Mouse (Mus musculus) embryo, embryonic 9.5 days (tissue): ENCODE results near the gene Rpl23.

Experiments
- DNase-seq: peaks from one replicate; pipeline ENCODE4 v3.0.0-alpha.2; 2017; ENCODE audit errors: extremely low spot score

The Rpl23 gene

DNA sequence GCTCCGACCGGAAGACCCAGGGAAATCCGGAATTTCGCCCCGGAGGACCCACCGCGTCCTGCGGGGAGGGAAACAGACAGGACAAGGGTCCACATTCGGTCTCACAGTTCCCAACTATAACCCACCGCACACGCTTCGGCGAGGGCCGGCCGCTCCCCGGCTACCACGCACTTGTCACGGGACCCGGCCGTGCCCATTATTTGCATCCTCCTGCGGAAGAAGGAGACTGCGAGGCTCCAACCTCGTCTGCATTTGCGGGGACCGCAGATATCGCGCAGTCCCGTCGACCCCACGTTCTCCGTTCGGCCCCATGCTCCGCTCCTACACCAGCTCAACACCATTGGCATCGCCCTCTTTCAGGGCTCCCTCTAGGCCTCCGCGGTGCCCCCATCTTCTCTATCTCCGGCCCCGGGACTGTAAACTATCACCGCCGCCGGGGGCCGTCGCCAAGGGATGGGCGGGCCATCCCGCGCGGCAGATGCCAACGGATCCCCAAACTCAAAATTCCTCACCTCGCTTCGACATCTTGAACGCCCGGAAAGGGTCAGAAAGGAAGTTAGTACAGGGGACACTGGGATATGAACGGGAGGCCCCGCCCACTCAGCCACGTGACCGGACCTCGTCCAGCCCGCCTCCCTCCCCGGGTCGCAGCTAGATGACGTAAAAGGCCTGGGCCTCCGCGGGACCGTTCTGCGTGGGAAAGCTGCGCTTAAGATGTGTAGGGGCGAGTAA lies at the start of gene Rpl23:
Gene Rpl23 (minus strand): TSS at position 606 of the 732 bp plus-strand sequence.
- DNase-seq: peak; percentile 99

DNA sequence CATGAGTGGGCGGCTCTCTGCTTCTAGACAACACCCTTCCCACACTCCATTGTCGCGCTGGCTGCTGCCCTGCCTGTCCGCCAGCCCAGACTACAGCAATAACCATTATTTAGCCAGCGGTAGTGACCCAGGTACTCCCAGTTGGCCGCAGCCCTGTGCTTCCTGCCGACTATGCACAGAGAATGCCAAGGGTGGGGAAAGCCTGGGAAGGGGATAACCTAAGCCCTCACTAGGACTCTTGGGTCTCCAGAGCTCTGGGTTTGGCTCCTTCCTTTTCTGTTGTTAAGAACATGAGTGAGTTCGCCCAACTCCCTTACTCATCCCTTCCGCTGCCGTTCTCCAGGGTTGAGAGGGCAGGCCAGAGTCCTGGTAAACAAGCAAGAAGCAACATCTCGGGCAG lies 49.8 kb upstream of the Rpl23 start:
- no peak for DNase-seq

DNA sequence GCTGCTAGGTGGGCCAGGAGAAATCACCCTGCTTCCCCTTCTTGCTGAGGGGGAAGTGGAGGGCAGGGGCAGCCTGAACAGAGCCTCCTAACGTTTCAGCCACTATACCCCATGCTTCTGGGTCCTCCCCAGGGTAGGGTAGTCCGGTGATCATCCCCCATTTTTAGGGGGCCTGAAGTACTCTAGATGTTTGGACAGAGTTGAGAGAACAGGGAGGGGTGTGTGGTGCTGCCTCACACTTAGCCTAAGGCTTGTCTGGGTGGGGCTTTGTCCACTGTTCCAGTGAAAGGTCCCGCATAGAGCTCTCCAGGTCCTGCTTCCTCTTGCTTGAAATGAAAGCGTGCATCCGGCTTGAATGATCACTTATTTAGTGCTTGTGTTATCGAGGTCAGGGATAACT lies 48.3 kb upstream of the Rpl23 start:
- DNase-seq: no peak

DNA sequence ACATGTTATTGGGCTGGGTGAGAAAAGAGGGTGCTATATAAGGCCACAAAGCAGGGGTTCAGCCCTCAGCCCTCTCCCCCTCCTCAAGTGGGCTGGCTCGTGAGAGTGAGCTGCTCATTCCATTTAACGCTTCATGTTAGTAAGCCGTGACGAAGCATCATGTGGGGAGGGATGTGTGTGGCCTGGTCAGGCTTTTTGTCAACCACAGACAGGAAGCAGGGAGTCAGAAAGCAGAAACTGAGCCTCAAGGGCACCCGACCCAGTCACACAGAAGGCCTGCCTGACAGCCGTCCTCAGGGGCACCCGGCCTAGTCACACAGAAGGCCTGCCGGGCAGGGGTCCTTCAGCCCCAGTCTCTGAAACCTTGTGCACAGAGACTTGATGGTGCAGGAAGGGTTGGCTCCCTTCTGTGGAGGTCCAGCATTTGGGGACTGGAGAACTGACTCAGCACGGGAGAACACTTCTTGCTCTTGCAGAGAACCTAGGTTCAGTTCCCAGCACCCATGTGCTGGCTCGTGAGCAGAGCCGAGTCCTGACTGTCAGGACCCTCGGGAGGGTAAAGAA lies 47.8 kb upstream of the Rpl23 start:
- DNase-seq: no peak

DNA sequence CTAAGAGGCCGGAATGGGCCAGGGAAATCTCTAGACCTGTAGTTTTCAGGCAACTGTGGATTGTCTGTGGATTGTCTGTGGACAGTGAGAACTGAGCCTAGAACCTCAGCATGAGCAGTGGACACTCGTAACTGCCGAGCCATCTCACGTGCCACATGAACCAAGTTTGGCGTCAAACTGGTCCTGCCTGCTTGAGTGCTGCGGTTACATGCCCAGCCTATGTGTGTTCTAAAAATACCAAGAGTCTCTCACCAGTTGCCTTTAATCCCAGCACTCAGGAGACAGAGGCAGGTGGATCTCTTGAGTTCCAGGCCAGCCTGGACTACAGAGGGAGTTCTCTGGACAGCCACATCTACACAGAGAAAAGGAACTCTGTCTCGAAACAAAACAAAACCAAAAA lies 47.1 kb upstream of the Rpl23 start:
- no peak for DNase-seq

DNA sequence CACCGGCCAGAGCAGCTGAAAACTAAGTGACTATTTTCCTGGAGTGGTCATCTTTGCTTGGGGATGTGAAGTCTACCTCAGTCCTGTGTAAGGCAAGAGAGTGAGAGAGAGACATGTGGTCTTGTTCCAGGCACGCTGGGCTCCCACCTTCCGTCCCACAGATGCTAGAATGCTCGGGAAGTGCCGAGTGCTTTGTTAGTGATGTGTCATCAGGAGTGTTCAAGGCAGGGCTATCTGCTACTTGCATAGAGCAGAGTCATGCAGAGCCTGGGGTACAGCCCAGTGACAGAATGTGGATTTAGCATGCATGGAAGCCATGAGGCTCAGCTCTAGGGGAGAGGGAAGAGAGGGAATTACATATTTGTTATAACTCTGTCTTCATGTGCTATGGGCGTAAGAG lies 45.4 kb upstream of the Rpl23 start:
- DNase-seq: no peak

DNA sequence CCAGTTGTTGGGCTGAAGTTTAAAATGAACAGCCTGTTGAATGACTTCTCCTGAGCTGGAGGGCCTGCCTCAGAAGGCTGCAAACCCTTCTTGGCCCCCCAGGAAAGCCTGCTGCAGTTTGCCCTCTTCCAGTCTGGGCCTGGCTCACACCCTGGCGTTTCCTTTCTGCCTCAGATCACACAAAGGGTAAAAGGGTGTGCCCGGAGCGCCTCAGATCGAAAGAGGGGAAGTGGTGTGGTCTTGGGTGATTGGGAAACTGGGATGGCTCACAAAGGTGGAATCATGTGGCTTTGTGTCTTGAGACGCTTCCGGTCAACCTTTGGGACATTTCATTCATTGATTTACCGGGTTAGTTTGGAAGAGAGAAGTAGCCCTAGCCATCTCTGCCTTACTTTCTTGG lies 44.2 kb upstream of the Rpl23 start:
- no peak for DNase-seq

DNA sequence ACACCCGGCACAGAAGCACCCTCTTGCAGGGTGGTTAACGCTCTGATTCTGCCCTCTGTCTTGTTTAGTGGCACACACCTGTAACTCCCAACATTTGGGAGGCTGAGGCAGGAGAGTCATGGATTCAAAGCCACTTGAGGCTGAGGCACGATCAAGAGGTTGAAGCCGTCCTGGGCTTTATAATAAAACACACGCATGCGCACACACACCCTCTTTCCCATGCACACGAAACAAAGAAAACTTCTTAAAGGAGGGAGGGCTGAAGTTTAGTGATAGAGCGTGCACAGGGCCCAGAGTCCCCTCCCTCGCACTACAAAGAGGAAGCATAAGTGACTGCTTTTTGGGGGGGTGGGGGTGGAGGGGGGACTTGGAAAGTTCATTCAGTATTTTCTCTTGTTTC lies 43.7 kb upstream of the Rpl23 start:
- no peak for DNase-seq

DNA sequence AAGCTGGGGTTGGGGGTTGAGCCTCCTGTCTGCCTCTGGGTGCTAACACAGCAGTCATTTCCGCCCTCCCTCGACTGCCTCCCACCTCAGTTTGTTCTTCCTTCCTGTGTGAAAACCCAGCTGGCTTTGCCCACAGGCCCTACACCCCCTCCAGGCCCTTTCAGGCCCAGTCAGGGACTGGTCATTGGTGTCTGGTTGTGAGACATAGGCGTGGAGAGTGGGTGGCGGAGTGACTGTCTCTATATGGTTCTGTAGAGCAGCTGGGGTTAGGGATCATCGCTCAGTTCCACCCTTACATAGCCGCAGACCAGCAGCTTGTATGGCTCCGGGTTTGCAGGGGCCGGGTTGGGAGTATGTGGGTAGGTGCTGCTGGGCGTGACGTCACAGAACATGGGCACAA lies 43.1 kb upstream of the Rpl23 start:
- no peak for DNase-seq

DNA sequence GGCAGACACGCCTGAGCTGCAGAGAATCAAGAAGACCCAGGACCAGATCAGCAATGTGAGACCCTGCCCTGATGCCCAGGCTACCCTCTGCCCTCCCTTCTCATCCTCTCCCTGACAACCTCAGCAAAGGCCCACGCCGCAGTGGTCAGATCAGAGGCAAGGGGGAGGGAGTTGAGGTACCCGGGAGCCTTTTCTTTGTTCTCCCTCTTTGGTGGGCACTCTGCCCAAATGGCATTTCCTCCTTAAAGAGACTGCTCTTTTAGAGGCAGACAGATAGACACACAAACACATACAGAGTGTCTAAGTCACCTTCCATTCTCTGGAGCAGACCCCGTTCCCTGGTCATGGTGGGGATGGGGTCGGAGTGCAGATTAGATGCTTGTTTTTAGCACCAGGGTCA lies 42.7 kb upstream of the Rpl23 start:
- no peak for DNase-seq

DNA sequence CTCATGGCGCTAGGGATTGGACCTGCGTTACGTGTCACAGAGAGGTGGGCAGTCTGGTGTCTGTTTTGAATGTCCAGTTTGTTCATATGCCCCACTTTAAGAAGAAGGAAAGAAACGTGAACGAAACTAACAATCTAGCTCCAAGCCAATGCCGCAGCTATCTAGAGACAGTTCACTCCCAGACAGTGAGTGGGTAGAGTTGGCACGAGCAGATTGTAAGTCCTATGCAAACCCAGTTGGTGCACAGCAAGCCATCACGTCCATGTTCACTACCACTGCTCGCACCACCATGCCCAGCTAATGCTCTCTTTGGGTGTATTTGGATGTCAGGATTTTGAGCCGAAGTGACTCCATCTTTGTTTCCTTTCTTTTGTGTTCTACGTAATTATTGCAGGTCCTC lies 41.9 kb upstream of the Rpl23 start:
- no peak for DNase-seq

DNA sequence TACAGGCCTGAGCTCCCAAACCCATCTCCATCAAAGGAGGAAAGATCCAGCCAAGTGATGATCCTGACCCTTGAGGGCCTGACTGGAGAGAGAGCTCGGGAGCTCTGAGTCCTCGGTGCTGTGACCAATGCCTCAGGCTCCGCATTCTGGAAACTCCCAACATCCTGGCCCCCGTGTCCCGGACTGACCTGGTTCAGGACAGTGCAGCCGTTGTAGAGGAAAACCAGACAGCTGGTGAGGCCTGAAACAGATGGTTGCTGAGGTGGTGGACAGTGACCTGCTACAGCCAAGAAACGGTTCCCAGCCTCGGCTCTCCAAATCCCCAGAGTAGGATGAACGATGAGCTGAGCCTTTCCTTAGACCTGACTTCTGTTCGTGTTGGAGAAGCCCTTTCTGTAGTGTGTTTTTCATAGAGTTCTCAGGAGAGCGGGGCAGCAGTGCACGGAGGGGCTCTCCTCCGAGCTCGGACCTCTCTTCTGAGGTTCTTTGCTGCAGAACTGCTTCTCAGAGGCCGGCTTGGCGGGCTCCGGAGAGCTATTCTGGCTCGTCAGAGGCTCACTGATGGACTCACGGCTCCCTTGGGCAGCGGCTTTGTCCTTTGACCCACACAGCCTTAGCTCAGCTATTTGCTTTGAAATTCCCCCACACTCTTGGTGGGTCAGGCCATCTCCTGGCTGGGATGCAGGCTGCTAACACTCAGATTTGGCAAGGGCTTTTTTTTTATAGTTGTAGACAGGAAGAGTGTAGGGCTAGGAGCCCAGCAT lies 40.8 kb upstream of the Rpl23 start:
- no peak for DNase-seq

DNA sequence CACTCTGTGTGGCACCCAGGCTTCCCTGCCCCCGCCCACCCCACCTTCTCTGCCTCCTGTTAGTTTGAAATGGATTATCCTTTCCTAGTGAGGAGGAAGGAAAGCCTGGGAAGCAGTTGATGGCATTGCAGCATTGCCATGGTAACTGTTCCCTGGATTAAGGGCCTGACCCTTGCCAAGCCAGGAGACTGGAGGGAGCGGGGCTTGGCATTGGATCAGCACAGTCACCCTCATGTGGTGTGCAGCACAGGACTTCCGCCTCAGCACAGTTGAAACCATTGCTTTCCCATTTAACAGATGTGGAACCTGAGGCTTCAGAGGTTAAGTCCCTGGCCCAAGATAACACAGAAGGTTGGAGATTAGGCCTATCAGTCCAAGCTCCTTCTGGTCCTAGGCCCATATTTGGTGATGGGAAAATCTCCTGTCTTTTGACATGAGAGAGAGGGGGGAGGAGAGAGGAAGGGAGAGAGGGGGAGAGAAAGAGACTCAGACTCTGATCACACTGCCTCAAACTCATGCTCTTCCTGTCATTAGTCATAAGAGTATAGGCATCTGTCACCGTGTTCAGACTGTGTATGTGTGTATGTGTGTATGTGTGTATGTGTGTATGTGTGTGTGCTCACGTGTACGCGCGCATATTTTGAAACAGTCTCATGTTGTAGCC lies 39.3 kb upstream of the Rpl23 start:
- no peak for DNase-seq

DNA sequence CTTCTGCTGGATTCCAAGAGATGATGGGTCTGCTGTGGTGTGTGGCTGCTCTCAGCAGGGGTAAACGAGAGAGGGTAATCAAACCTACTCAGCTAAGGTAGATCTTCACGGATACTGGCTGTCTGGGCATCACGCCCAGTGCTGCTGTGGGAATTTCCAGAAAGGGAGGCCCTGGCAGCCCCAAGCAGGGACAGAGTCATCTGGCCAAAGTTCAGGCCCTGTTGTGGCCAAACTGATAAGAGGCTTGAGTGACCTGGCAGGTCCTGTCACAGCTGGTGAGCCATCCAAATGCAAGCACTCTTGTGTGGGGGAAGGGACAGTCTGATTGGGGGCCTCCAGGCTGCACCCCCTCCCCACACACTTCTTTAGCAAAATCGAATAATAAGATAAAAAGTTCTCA lies 38.6 kb upstream of the Rpl23 start:
- no peak for DNase-seq

DNA sequence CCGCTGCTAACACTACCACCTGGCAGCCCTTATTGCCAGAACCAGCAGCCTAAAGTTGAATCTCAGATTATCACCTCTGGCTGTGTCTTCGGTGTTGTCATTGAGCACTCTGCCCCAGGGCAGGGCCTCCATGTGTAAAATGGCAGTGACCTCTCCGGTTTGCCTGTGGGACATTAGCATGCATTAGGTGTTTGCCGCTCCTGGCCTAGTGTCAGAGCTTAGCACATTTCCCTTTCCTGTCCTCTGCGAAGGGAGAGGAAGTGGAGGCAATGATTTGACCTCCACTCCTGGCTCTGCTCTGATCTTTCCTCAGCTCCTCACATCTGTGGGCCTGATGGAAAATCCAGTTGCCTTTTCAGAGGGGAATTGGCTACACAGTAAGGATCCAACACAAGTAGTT lies 37.7 kb upstream of the Rpl23 start:
- DNase-seq: no peak

DNA sequence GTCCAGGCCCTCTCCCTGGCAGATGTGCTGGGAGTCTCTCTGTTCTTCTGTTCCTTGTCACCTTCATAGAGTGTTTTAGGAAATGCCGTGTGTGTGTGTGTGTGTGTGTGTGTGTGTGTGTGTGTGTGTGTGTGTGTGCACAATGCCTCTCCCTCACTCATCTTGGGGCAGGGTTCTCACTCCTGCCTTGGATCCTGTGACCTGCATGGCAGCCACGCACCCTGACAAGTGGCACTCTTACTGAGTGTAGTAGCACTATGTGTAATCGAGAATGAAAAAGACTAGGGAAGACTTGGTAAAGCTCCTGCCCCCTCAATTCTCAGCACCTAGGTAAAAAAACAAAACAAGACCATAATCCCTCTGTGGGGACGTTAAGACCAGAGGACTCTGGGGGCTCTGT lies 36.9 kb upstream of the Rpl23 start:
- DNase-seq: no peak

DNA sequence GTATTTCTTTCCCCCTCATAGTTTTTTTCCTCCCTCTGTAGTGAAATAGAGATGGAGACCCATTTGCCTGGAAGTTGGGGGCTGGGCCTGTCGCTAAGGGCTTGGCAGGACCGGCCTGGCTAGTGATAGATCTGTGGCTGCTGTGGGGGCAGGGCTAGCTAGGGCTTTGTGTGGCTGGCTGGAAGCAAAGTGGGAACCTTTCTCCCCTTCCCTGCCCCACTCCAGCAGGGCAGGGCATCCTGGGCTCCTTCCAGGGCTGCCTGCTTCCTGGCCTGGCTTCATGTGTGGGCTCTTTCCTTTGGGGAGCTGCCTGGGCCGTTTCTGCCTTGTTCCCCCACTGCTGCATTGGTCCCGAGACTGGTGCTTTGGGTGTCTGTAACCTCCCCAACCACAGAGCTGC lies 36.3 kb upstream of the Rpl23 start:
- peak; percentile 80 for DNase-seq

DNA sequence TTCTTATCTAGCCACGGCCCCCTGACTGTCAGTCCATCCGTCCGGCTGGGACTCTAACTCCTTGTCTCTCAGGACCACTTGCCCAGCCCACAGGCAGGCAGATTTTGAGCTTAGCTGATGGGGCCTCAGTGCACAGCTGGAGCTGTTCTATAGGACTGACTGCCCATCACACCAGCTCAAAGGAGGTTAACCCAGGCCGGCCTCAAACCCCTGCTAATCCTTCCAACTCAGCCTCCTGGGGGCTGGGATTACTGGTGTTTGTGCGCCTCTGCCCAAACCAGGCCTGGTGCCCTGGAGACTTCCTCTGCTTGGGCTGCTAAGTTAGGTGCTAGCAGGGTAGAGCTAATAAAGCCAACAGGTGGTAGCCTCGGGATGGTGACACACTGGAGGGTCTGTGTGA lies 35.8 kb upstream of the Rpl23 start:
- DNase-seq: no peak

DNA sequence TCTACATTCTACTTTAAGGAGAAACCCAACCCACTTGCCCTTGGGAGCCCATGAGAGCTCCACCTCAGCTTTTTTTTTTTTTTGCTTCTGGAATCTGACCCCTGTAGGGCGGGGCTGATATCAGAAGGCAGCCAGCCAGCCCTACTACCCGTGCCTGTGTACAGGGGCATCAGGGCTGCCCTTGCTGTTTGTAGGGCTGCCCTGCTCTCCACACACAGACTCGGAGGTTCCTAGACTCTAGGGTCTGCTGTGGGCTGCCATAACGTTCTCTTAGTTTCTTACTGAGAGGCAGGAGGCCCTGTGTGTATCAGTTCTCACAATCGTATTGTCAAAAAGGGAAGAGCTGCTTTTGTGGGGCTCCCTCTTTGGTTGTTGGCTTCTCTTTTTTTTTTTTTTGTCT lies 35.1 kb upstream of the Rpl23 start:
- no peak for DNase-seq

DNA sequence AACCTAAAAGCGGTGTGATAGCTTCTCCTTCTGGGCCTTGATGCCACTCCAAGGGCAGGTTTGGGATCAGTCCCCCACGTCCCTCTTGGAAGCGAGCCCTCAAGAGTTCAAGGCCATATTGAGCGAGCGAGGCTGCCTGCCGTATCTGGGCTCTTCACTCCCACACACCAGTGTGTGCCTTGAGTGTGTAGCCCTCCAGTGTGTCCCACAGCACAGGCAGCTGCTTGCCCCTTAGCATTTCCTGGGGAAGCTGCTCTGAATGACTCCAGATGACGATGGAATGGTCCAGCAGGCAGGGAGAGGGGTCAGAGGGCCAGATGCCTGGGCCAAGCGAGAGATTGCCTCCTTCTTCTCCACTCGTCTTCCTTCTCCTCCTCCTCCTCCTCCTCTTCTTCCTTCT lies 34.7 kb upstream of the Rpl23 start:
- peak; percentile 70 for DNase-seq

DNA sequence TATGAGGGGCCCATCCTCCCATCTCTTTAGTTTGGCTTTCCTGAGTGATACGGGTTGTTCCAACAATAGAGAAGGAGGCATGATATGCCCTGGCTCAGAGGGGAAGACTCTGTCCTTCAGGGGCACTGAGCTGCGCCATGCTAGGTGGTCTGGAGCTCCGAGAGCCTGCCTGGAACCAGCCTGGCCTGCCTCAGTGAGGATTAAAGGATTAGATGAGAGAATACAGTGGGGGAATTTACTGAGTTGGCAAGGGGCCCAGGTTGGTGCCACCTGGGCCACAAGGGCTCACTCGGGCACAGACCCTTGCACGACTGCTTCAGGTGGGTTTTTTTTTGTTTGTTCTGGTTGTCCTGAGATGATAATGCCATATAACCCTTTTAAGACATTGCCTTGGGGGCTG lies 33.9 kb upstream of the Rpl23 start:
- no peak for DNase-seq

DNA sequence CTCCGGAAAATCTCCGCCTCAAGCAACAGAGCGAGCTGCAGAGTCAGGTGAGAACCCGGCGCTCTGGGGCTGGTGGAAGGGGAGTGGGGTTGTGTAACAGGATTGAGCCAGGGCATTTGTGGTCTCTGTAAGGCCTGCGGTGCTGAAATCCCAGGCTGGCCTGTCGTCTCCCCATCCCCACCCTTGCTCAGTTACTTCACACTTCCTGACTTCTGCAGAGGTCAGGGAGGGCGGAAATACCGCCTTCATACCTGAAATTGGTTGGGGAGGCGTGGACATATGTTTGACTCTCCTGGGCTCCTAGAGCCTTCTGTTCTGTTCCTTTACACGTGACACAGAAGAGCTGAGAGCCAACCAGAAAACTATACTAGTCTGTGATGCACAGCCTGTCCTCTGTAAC lies 33.5 kb upstream of the Rpl23 start:
- DNase-seq: no peak
